Comparison of ENCODE assay signal across 8 mouse cellular contexts in the genomic region with DNA sequence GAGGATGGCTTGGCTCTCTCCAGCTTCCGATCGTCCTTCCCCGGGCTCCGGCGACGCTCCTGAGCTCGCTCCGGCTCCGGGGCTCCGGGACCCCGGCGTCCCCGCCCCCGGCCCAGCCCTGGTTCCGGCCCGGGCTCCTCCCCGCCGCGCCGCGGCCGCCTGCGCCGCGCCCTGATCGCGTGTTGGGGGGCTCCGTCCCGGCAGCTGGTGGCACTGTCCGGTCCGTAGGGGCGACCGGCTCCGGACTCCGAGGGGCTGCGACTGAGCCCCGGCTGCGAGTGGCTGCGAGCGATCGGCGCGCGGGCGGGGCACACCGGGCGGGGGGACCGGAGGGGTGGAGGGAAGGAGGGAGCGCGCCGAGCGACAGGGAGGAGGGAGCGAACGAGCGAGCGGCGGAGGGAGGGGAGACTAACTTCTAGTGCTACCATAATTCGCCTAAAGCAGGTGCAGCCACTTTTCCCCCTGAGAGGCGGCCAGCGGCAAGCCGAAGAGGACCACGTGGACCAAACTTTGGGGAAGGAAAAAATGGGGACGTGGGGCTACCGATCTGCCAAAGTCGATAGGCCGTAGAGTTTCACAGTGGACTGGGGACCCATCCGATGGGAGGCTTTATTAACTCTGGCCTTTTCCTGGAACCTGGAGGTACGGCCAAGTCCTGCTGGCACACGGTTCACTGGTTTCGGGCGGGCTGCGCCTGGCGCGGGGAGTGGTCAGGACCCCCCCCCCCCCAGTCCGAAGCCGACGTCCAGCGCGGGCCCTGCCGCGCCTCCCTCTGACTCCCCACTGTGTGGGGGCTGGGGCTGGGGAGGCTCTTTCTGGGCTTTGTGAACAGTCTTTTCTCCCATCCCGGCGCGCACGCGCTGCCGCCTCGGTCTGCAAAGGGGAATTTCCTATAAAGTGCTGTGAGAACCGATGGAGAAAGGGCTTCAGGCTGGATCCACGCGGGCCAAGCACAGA. TPM values are rescaled to one million over a fixed set of nuclear protein-coding genes. Genes with fewer than 3 reads are reported as not detected.
DNase-seq lines count a peak whose midpoint lies in the region; ATAC-seq lines count a peak whose summit lies in the region.

A gene (minus strand): TSS at position 263 of the 957 bp plus-strand sequence.

- peak within 1 kb of the TSS; percentile 83 for H3K27ac ChIP-seq in hindbrain, embryonic 15.5 days (replicated peaks)
- no peak within 1 kb of the TSS for H3K27ac ChIP-seq in macrophage

- peak within 1 kb of the TSS; percentile 79 for H3K4me3 ChIP-seq in hindbrain, embryonic 15.5 days
- H3K4me3 ChIP-seq in macrophage (ENCODE audit: inconsistent target), result peak within 1 kb of the TSS; percentile 28

- H3K9ac ChIP-seq in hindbrain, embryonic 15.5 days, result peak within 1 kb of the TSS; percentile 62

- H3K9me3 ChIP-seq in hindbrain, embryonic 15.5 days, result no peaks in the 10 kb centered on the region

- no peaks in the 10 kb centered on the region for H3K36me3 ChIP-seq in hindbrain, embryonic 15.5 days
- H3K36me3 ChIP-seq in macrophage (ENCODE audit: inconsistent target), result no peaks in the 10 kb centered on the region

- H3K4me1 ChIP-seq in hindbrain, embryonic 15.5 days (replicated peaks), result peaks cover 45% of the 10 kb centered on the region

- under 1% methylated on average over 76 of the region's 91 CpGs for WGBS in hindbrain, embryonic 15.5 days
- under 1% methylated on average over 84 of the region's 91 CpGs for WGBS in macrophage (ENCODE audit: missing documents)

- ATAC-seq in hindbrain, embryonic 15.5 days (ENCODE audit: low FRiP score, low read depth), result peak; percentile 79

- peak; percentile 78 for DNase-seq in T-cell, adult 2 months (ENCODE audit: low spot score)
- peak; percentile 79 to 86 for DNase-seq in cerebellum, postnatal 25 days
- DNase-seq in gastrocnemius, adult 18-20 months (ENCODE audit: low spot score), result peak; percentile 83
- DNase-seq in left cerebral cortex, adult 18-20 months (ENCODE audit: low spot score in 2 of 2), result peak; percentile 73 to 79
- DNase-seq in retina, postnatal 7 days (ENCODE audit: low read depth, low spot score), result peak; percentile 66
- peak; percentile 81 to 84 for DNase-seq in urinary bladder, adult 18-20 months (ENCODE audit: low spot score in 2 of 2)

- H3K27me3 ChIP-seq in hindbrain, embryonic 15.5 days, result peaks cover 35% of the 10 kb centered on the region

- H3K4me2 ChIP-seq in hindbrain, embryonic 15.5 days, result peak within 1 kb of the TSS; percentile 98

- no peaks in the 10 kb centered on the region for H3K79me2 ChIP-seq in macrophage (ENCODE audit: inconsistent target)

RNA-seq across cellular contexts. Expression of the gene that starts here (rescaled TPM):
- 1 to 10 TPM; 7.5 TPM for total RNA-seq in gastrocnemius, adult 18-20 months (2021)
- polyA plus RNA-seq in hindbrain, embryonic 15.5 days (2015; fragmentation: Nextera tagmentation; extraction: Ambion mirVana), result 34.3 and 42.2 TPM in 2 replicates
- 10 to 100 TPM; 47.6 to 47.8 TPM for total RNA-seq in left cerebral cortex, adult 18-20 months (2021)
- total RNA-seq in macrophage (2018; cell fraction: chromatin; rRNA removed), result 100 to 1,000 TPM in 11 of 26 experiments, 10 to 100 TPM in 13, 1 to 10 TPM in 2; 6.6 to 906 (median 27.6) TPM
- total RNA-seq in macrophage (2018; cell fraction: cytosol; rRNA removed), result 100 to 1,000 TPM in 1 of 26 experiments, 10 to 100 TPM in 8, 1 to 10 TPM in 17; 5.7 to 104 (median 8.1) TPM
- total RNA-seq in macrophage (2018; cell fraction: nucleus; rRNA removed), result 100 to 1,000 TPM in 8 of 26 experiments, 10 to 100 TPM in 13, 1 to 10 TPM in 5; 3.7 to 438 (median 37.8) TPM
- 4.3 to 5.2 TPM (median 4.9 TPM) in 3 replicates for polyA plus RNA-seq in macrophage (2018)

Comparison
In these comparisons a context has a peak if more than half of its experiments do, and no peak if none do; other contexts are left out.
1. RNA of the gene that starts here (total RNA-seq): 47.6 to 47.8 TPM in left cerebral cortex, adult 18-20 months; 7.5 TPM in gastrocnemius, adult 18-20 months; every median in the first group is over 4 times any median in the second.
2. Peak in every context shown above with its lines, with median percentiles within 50 percentile points of each other: DNase-seq.